Comparison of ENCODE assay signal across 21 mouse cellular contexts in the genomic region with DNA sequence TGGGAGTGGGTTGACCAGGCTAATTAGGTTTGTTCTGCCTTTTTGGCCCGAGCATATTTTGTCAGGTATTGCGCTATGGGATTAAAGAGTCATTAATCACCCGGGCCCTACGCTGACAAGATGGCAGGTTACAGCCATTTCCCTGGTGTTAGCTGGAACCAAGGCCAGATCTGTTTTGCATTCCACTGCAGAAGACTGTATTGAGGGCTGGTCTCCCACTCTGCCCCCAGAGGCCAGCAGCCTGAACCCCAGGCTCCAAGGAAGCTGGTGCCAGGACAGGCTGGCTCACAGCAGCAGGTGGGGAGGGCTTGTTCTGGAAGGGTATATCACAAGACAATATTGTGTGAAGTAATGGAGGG.
DNase-seq lines count a peak whose midpoint lies in the region; ATAC-seq and TF ChIP-seq lines count a peak whose summit lies in the region.
"Had no signal": no experiment of that assay in that cellular context is flagged by ENCODE, and none has a peak within 500 bp of the region (broad histone marks: within the 10 kb centered on the region; RNA-seq: fewer than 3 reads in every experiment).

No protein-coding gene starts in this region.

- no peaks in the 10 kb centered on the region for H3K9me3 ChIP-seq in kidney, postnatal 0 days (replicated peaks; ENCODE audit: low read length)
- H3K9me3 ChIP-seq in forebrain, embryonic 15.5 days: no peaks in the 10 kb centered on the region
- no peaks in the 10 kb centered on the region for H3K9me3 ChIP-seq in limb, embryonic 10.5 days (replicated peaks)
- H3K9me3 ChIP-seq: embryonic facial prominence, embryonic 13.5 days; liver, embryonic 15.5 days had no signal

- 0 out of 2 replicates have a peak, but pooled peaks have one; percentile 29 for ATAC-seq in kidney, postnatal 0 days (replicated peaks; ENCODE audit: low FRiP score, low read depth)
- peak; percentile 37 for ATAC-seq in forebrain, embryonic 15.5 days (replicated peaks)
- ATAC-seq in activated CD4-positive, CD25-positive, alpha-beta regulatory T cell, adult 4 months: no peak

- TF ChIP-seq CTCF in kidney, postnatal 0 days (IDR thresholded peaks at IDR 0.05; ENCODE audit: low read depth): no peak

- 0 out of 2 replicates have a peak, but pooled peaks cover 2% of the 10 kb centered on the region for H3K4me1 ChIP-seq in kidney, postnatal 0 days (replicated peaks; ENCODE audit: insufficient read depth, low read length)
- H3K4me1 ChIP-seq in forebrain, embryonic 15.5 days: peaks cover 13% of the 10 kb centered on the region
- peaks cover 29% of the 10 kb centered on the region for H3K4me1 ChIP-seq in limb, embryonic 10.5 days
- H3K4me1 ChIP-seq: embryonic facial prominence, embryonic 13.5 days had no signal

- no peak overlapping the region for H3K9ac ChIP-seq in kidney, postnatal 0 days (ENCODE audit: low read depth, low read length)
- no peak overlapping the region for H3K9ac ChIP-seq in forebrain, embryonic 15.5 days (replicated peaks)
- H3K9ac ChIP-seq: embryonic facial prominence, embryonic 13.5 days; liver, embryonic 15.5 days had no signal

- H3K36me3 ChIP-seq in kidney, postnatal 0 days (ENCODE audit: insufficient read depth, low read length): no peaks in the 10 kb centered on the region
- H3K36me3 ChIP-seq in forebrain, embryonic 15.5 days: no peaks in the 10 kb centered on the region
- no peaks in the 10 kb centered on the region for H3K36me3 ChIP-seq in limb, embryonic 10.5 days
- H3K36me3 ChIP-seq: embryonic facial prominence, embryonic 13.5 days; liver, embryonic 15.5 days had no signal

- H3K4me2 ChIP-seq in kidney, postnatal 0 days (ENCODE audit: low read length): no peak overlapping the region
- H3K4me2 ChIP-seq in forebrain, embryonic 15.5 days (replicated peaks): no peak overlapping the region
- H3K4me2 ChIP-seq: embryonic facial prominence, embryonic 13.5 days; heart, embryonic 11.5 days; liver, embryonic 15.5 days had no signal

- no peak overlapping the region for H3K27ac ChIP-seq in kidney, postnatal 0 days
- H3K27ac ChIP-seq in forebrain, embryonic 15.5 days (replicated peaks): no peak overlapping the region
- H3K27ac ChIP-seq in limb, embryonic 10.5 days: 0 out of 2 replicates have a peak overlapping the region, but pooled peaks have one; percentile 14
- H3K27ac ChIP-seq: embryonic facial prominence, embryonic 13.5 days; liver, embryonic 15.5 days had no signal

- 68% methylated on average over 4 of the region's 4 CpGs for WGBS in kidney, postnatal 0 days
- 10% methylated on average over 4 of the region's 4 CpGs for WGBS in forebrain, embryonic 15.5 days
- WGBS in limb, embryonic 10.5 days: 54% methylated on average over 4 of the region's 4 CpGs

- no peaks in the 10 kb centered on the region for H3K27me3 ChIP-seq in kidney, postnatal 0 days (ENCODE audit: insufficient read depth, low read length)
- peaks cover 33% of the 10 kb centered on the region for H3K27me3 ChIP-seq in forebrain, embryonic 15.5 days
- peaks cover 10% of the 10 kb centered on the region for H3K27me3 ChIP-seq in limb, embryonic 10.5 days (ENCODE audit: low read depth, poor library complexity, severe bottlenecking)
- H3K27me3 ChIP-seq: embryonic facial prominence, embryonic 13.5 days had no signal

- no peak for DNase-seq in kidney, postnatal 0 days (ENCODE audit: low spot score)
- no peak for DNase-seq in kidney, adult 11 months
- DNase-seq in limb, embryonic 10.5 days (ENCODE audit: low spot score): no peak
- peak; percentile 49 for DNase-seq in retina, postnatal 1 day
- no peak for DNase-seq in heart, adult 18-20 months
- DNase-seq in T-cell, adult 2 months (ENCODE audit: low spot score): no peak
- DNase-seq: B cell, adult 2 months; cerebellum, adult 11-12 months; heart, postnatal 4 days; kidney, adult 8-10 months; layer of hippocampus, adult 9-11 months; left cerebral cortex, postnatal 4 days; lung, postnatal 36 days; right cerebral cortex, adult 18-20 months; thymus, adult 18-20 months had no signal

- H3K4me3 ChIP-seq in kidney, postnatal 0 days (replicated peaks; ENCODE audit: low read depth, low read length): no peak overlapping the region
- H3K4me3 ChIP-seq in forebrain, embryonic 15.5 days: no peak overlapping the region
- no peak overlapping the region for H3K4me3 ChIP-seq in limb, embryonic 10.5 days
- H3K4me3 ChIP-seq: embryonic facial prominence, embryonic 13.5 days; liver, embryonic 15.5 days; myocyte had no signal
